Mouse (Mus musculus) embryonic fibroblast, embryonic 13.5 days (primary cell): ENCODE results near the gene Fam160a1. TPM values are rescaled to one million over a fixed set of nuclear protein-coding genes. Genes with fewer than 3 reads are reported as not detected.

Experiments
- H3K27ac ChIP-seq: 2 replicates; pipeline ENCODE4 v1.5.1; 2012; ENCODE audit warnings: low read length, control low read depth, inconsistent platforms; ENCODE audit not compliant: insufficient read depth
- H3K4me1 ChIP-seq: 2 replicates; pipeline ENCODE4 v1.6.1; 2011; ENCODE audit warnings: low read length; ENCODE audit not compliant: control insufficient read depth, insufficient read depth
- H3K4me3 ChIP-seq: 2 replicates; pipeline ENCODE4 v1.5.1; 2011; ENCODE audit warnings: mild to moderate bottlenecking, control low read depth, low read length; ENCODE audit not compliant: insufficient read depth
- CTCF ChIP-seq: IDR thresholded peaks from 2 replicates; pipeline ENCODE4 v1.5.1; 2011; ENCODE audit warnings: mild to moderate bottlenecking, control low read depth, low read length, moderate library complexity, borderline replicate concordance; ENCODE audit not compliant: insufficient read depth
- POLR2A ChIP-seq: IDR thresholded peaks from 2 replicates; pipeline ENCODE4 v1.6.1; 2011; ENCODE audit warnings: low read depth, mild to moderate bottlenecking, control low read depth, low read length, moderate library complexity
- polyA plus RNA-seq: library from polyadenylated mRNA; stranded (reverse); fragments of >200 nt; gene quantifications from 2 replicates; pipeline ENCODE4 v1.2.4, GENCODE M21; 2011; ENCODE audit warnings: low read depth; ENCODE audit not compliant: missing spikeins, insufficient read length

The Fam160a1 gene
- polyA plus RNA-seq, 1 experiment, result 3.4 TPM

- TF ChIP-seq POLR2A (no peak), CTCF (no peak)
- Histone ChIP-seq H3K4me3 (no peak overlapping the region), H3K4me1 (no peaks in the 10 kb centered on the region), H3K27ac (no peak overlapping the region)
Observed at GRCm38 (mm10) chr3:85644814-85645213, 172.3 kb downstream of the Fam160a1 start.

DNA sequence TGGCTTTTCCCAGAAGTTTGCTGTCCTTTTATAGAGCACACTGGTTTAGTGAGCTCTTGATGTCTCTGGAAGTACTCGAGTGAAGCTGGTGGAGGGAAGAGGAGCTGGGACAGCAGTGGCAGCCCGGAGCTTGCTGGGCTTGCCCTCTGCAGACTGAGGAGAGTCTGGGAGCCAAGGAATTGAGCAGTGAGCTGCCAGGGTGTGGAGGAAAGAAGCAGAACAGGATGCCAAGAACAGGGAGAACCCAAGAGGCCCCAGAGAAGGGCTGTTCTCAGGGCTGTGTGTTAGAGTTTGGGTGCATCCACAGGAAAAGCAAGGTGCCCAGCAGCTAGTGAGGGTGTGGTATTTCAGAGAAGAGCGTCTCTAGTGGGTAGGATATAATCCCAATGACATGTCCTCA lies 175.3 kb downstream of the Fam160a1 start:
- TF ChIP-seq POLR2A (no peak), CTCF (no peak)
- peaks cover 6% of the 10 kb centered on the region; the same call in 1 of the 2 replicates for H3K4me1 ChIP-seq
- H3K4me3 ChIP-seq, result no peak overlapping the region
- H3K27ac ChIP-seq, result no peak overlapping the region

DNA sequence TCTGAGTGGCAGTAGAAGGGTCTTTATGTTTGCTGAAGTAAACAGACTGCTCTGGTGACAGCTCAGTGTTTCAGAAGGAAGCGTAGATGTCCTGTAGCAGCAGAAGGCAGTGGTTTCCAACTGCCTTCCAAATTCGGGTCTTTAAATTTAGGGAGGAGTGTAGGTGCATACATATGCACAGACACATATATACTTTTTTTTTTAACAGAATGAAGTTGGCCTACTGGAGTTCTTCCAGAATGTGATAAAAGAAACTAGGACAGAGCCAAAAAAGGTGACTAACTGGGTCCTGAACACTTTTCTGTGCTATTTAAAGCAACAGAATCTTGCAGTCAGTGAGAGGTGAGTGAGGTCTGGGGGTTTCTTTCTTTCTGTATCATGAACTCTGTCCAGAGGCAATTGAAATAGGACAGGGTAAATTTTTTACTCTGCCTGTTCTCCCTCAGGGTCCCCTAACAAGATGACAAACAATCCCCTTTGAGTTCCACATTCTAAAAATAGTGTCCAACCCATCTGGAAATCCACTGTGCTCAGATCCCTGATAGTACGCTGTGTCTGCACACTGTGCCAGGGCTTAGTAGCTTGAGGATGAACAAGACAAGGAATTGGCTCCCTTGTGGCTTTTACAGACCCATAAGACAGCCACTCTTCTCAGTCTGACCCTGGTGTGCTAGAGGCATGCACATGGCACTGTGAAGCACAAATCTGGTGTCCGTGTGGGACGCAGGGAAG lies 180.2 kb downstream of the Fam160a1 start:
- H3K27ac ChIP-seq, result peak overlapping the region; percentile 73
- H3K4me1 ChIP-seq, result peaks cover 28% of the 10 kb centered on the region
- TF ChIP-seq CTCF, result no peak
- TF ChIP-seq POLR2A, result no peak
- H3K4me3 ChIP-seq, result no peak overlapping the region

DNA sequence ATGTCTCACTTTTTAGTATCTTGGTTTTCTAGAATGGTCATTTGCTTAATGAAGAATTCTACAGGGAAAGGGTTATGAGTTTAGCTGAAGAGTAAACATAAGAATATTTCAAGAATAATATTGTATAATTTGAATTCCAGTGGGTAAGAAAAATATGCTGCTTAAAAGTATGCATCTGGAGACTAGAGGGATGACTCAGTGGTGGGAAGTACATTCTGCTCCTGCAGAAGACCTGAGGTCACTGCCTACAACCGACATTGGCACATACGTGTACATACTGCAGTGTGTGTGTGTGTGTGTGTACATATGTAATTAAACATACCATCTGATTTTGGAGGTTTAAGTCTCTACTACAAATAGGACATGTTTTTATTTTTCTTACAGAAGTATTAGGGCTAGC lies 181.5 kb downstream of the Fam160a1 start:
- peak overlapping the region; percentile 97; the same call in 1 of the 2 replicates for H3K27ac ChIP-seq
- H3K4me1 ChIP-seq, result peaks cover 28% of the 10 kb centered on the region
- no peak overlapping the region for H3K4me3 ChIP-seq
- TF ChIP-seq CTCF (no peak), POLR2A (no peak)

DNA sequence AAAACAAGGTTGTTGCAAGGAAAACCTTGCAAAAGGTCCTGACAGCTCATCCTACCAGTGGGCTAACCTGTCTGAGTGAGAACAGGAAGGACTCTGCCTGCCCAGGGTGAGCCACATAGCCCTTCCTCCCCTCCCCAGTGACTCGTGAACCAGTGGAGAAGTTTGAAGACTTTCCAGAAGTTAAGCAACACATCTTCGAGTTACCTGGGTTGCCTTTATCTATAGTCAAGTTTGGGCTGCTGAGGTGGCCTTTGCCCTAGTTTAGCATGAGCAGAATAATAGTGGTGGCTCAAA lies 182.0 kb downstream of the Fam160a1 start:
- Histone ChIP-seq H3K4me3 (no peak overlapping the region), H3K4me1 (peaks cover 28% of the 10 kb centered on the region), H3K27ac (peak overlapping the region; percentile 97)
- TF ChIP-seq CTCF (no peak), POLR2A (no peak)

DNA sequence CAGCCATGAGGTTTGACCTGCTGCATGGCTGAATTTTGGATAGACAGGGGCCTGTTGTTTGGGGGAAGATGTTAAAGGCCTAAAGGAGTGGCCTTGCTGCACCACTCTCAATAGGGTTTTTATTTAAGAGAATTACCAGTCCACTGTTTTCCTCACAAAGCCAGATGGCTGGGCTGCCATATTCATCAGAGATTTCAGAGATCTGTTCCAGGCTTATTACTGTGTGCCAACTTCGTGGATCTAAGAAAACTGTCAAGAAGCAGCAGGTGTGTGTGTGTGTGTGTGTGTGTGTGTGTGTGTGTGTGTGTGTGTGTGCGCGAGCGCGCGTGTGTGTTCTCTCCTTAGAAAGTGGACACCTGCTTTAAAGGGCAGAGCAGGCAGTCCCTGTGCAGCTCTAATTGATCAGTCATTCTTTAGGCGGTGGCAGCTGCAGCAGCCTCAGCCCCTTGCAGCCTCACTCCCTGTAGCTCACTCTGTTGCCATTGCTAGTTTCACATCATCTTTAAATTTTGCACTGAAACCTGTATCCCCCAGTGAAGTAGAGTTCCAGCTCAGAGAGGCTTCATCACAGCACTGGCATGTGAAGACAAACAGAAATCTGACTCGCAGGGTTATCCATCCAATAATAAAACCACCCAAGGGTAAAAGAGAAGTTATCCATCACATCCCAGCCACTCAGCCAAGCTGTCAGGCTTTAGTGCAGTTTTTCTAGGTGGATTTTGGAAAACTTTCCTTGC lies 182.5 kb downstream of the Fam160a1 start:
- H3K4me3 ChIP-seq, result no peak overlapping the region
- peaks cover 28% of the 10 kb centered on the region for H3K4me1 ChIP-seq
- H3K27ac ChIP-seq, result peak overlapping the region; percentile 97
- TF ChIP-seq POLR2A (no peak), CTCF (no peak)

DNA sequence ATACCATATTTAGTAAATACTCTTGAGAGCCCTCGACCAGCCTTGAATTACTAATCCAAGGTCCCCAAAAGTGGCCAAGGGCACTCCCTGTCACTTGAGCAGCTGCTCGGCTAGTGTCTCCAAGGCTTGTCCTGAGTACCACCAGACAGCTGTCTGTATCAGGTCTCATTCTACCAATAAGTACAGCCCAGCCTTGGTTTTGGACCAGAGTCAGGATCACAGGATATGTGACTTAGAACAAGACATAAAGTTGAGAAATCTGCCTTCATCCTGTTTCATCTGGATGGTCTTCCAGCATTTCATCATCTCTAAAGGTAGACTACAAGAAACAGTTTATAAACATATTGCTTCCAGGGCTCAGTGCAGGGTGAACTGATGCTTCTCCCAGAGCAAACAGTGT lies 183.4 kb downstream of the Fam160a1 start:
- no peak for TF ChIP-seq CTCF
- TF ChIP-seq POLR2A, result no peak
- Histone ChIP-seq H3K27ac (peak overlapping the region; percentile 90), H3K4me1 (peaks cover 28% of the 10 kb centered on the region), H3K4me3 (no peak overlapping the region)

DNA sequence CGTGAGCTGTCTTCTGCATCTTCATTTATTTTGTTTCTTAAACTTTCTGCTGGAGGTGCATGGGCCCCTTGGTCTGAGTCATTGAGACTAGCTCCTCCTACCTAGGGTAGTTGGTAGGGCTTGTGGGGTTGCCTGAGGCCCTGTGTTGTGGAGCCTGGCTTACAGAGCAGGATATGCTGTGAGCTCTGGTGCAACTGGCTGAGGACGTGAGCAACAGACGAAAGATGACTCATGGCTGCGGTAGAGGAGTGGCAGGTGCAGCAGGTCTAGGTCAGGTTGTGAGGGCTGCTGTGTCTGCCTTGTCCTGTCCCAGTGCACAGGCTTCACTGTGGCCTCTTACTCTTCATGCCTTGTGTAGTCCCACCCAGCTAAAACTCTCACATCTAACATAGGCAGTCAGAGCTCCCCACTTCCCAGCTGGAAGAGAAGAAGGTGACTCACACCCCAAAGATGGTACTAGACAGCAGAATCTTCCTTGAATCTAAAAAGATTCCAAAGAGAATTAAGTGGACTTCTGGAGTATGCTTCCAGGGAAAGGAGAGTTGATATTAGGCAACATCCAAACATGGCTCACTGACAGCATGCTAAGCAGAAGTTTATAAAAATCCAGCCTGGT lies 187.1 kb downstream of the Fam160a1 start:
- H3K4me1 ChIP-seq, result peaks cover 9% of the 10 kb centered on the region
- TF ChIP-seq CTCF (no peak), POLR2A (no peak)
- no peak overlapping the region for H3K4me3 ChIP-seq
- H3K27ac ChIP-seq, result no peak overlapping the region

DNA sequence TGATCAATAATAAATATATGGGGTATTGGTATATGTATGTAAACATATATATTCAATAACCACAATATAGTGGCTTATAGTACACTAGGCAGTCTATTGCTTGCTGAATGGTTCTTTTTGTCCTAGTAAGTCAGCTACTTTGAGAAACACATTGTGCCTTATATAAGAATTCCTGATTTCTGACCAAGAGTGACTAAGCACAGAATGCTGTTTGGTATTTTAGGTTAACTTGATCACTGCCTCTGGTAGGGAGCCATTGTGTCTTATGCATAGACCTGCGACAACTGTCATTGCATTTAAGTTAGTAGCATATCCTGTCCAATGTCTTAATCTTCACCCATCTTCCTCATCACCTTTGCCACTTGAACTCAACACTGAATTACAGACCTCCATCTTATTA lies 197.3 kb downstream of the Fam160a1 start:
- peak overlapping the region; percentile 83; the same call in 1 of the 2 replicates for H3K27ac ChIP-seq
- peaks cover 4% of the 10 kb centered on the region; the same call in 1 of the 2 replicates for H3K4me1 ChIP-seq
- H3K4me3 ChIP-seq, result no peak overlapping the region
- no peak for TF ChIP-seq POLR2A
- no peak for TF ChIP-seq CTCF

DNA sequence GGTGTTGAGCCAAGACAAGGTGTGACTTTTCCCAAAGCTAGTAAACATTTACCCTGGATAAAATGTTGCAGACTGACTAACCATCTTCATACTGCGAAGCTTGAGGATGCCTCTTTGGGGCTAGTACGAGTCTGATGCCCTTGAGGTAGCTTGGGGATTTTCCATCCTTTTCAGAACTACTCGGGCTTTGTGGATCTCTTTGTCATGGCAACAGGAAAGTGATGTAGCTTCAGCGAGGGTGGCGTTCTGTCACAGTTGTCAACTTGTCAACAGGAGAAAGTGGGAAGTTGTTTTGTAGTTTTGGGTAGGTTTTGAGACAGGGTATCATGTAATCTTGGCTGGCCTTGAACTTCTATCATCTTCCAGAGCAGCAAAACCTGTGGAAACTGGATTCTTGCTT lies 197.7 kb downstream of the Fam160a1 start:
- TF ChIP-seq POLR2A (no peak), CTCF (no peak)

More for the DNA sequence above, 197.7 kb downstream of the Fam160a1 start:
- peak overlapping the region; percentile 32; the same call in 1 of the 2 replicates for H3K27ac ChIP-seq
- peaks cover 4% of the 10 kb centered on the region; the same call in 1 of the 2 replicates for H3K4me1 ChIP-seq
- no peak overlapping the region for H3K4me3 ChIP-seq
